Mouse (Mus musculus) cortical plate, adult 2 months (tissue): ENCODE measurements at regions not wholly inside any gene's neighbourhood (a gene's known extent, or its start where the extent isn't known, plus 50 kb on each side); places are given as distances from the start of the nearest gene placed in this dataset.

Source experiments
- H3K27ac ChIP-seq: fragments of 200-500 bp; 2 replicates; pipeline ENCODE4 v1.5.1; 2012; ENCODE audit warnings: low read length, control low read depth, inconsistent platforms; ENCODE audit not compliant: insufficient read depth
- H3K4me1 ChIP-seq: fragments of 200-500 bp; 2 replicates; pipeline ENCODE4 v1.6.1; 2011; ENCODE audit warnings: low read length; ENCODE audit not compliant: control insufficient read depth, insufficient read depth
- H3K4me3 ChIP-seq: fragments of 200-500 bp; 2 replicates; pipeline ENCODE4 v1.5.1; 2011; ENCODE audit warnings: mild to moderate bottlenecking, low read length, control low read depth; ENCODE audit not compliant: insufficient read depth
- CTCF ChIP-seq: fragments of 200-500 bp; IDR thresholded peaks from 2 replicates; pipeline ENCODE4 v1.5.1; 2011; ENCODE audit warnings: mild to moderate bottlenecking, control low read depth, low read length; ENCODE audit not compliant: insufficient read depth; ENCODE audit errors: extremely low read depth
- POLR2A ChIP-seq: fragments of 200-500 bp; IDR thresholded peaks from 2 replicates; pipeline ENCODE4 v1.6.1; 2011; ENCODE audit warnings: mild to moderate bottlenecking, low read length, control low read depth; ENCODE audit not compliant: insufficient read depth; ENCODE audit errors: extremely low read depth

GRCm38 (mm10) chr12:73844782-73845181, 56.4 kb upstream of the Hif1a start:
- Histone ChIP-seq H3K27ac (no peak overlapping the region), H3K4me3 (no peak overlapping the region), H3K4me1 (no peaks in the 10 kb centered on the region; the same call in 1 of the 2 replicates)
- no peak for TF ChIP-seq CTCF
- TF ChIP-seq POLR2A, result no peak

GRCm38 (mm10) chr12:73846672-73847071, 54.5 kb upstream of the Hif1a start:
- H3K27ac ChIP-seq, result no peak overlapping the region
- H3K4me1 ChIP-seq, result no peaks in the 10 kb centered on the region; the same call in 1 of the 2 replicates
- no peak for TF ChIP-seq POLR2A
- no peak for TF ChIP-seq CTCF
- H3K4me3 ChIP-seq, result 0 out of 2 replicates have a peak overlapping the region, but pooled peaks have one; percentile 21

GRCm38 (mm10) chr12:73847336-73847735, 53.8 kb upstream of the Hif1a start:
- Histone ChIP-seq H3K27ac (no peak overlapping the region), H3K4me3 (no peak overlapping the region), H3K4me1 (no peaks in the 10 kb centered on the region; the same call in 1 of the 2 replicates)
- TF ChIP-seq POLR2A, result no peak

GRCm38 (mm10) chr12:73850831-73851230, 50.3 kb upstream of the Hif1a start:
- H3K4me1 ChIP-seq, result no peaks in the 10 kb centered on the region; the same call in 1 of the 2 replicates
- H3K4me3 ChIP-seq, result no peak overlapping the region
- no peak for TF ChIP-seq CTCF
- no peak for TF ChIP-seq POLR2A
- H3K27ac ChIP-seq, result no peak overlapping the region
